Mouse (Mus musculus) heart, embryonic 12.5 days (tissue): Measurements from ENCODE around the gene Gm20388. TPM values are rescaled to one million over a fixed set of nuclear protein-coding genes. Genes with fewer than 3 reads are reported as not detected.

Experiments
- ATAC-seq: fragments of 200-750 bp; cut with Nextera tagmentation; 2 replicates; pipeline ENCODE4 v1.8.0; 2017; ENCODE audit warnings: moderate TSS enrichment, moderate library complexity; ENCODE audit not compliant: insufficient number of reproducible peaks, low FRiP score
- H3K27ac ChIP-seq: fragments of 300-500 bp; sonication (generic); 2 replicates; pipeline ENCODE4 v1.5.1; 2016; ENCODE audit warnings: mild to moderate bottlenecking, moderate library complexity; ENCODE audit not compliant: poor library complexity, severe bottlenecking
- H3K27me3 ChIP-seq: fragments of 300-500 bp; sonication (generic); replicated peaks from 2 replicates; pipeline ENCODE4 v1.6.1; 2016; ENCODE audit warnings: mild to moderate bottlenecking, moderate library complexity
- H3K36me3 ChIP-seq: fragments of 300-500 bp; sonication (generic); 2 replicates; pipeline ENCODE4 v1.6.1; 2016; ENCODE audit warnings: mild to moderate bottlenecking, moderate library complexity
- H3K4me1 ChIP-seq: fragments of 300-500 bp; sonication (generic); replicated peaks from 2 replicates; pipeline ENCODE4 v1.6.1; 2016; ENCODE audit warnings: mild to moderate bottlenecking
- H3K4me2 ChIP-seq: fragments of 300-500 bp; sonication (generic); 2 replicates; pipeline ENCODE4 v1.6.1; 2016; ENCODE audit warnings: mild to moderate bottlenecking, moderate library complexity
- H3K4me3 ChIP-seq: fragments of 300-500 bp; sonication (generic); 2 replicates; pipeline ENCODE4 v1.5.1; 2016; ENCODE audit warnings: mild to moderate bottlenecking
- H3K9ac ChIP-seq: fragments of 300-500 bp; sonication (generic); 2 replicates; pipeline ENCODE4 v1.6.1; 2016; ENCODE audit warnings: mild to moderate bottlenecking, moderate library complexity
- H3K9me3 ChIP-seq: fragments of 300-500 bp; sonication (generic); replicated peaks from 2 replicates; pipeline ENCODE4 v1.6.1; 2016; ENCODE audit warnings: mild to moderate bottlenecking, moderate library complexity
- WGBS: fragments of 180-500 bp; shearing (Covaris S2); methylation state at CpG from one replicate; pipeline ENCODE4 v1.1.7; 2016; 5-methylcytosine and 5-hydroxymethylcytosine counted together
- polyA plus RNA-seq: library from polyadenylated mRNA; unstranded; fragments of >200 nt; fragmentation: Nextera tagmentation; extraction: Ambion mirVana; gene quantifications from 2 replicates; pipeline ENCODE4 v1.2.1, GENCODE M21; 2016

Gene Gm20388
- polyA plus RNA-seq, 1 experiment from 2014 or later: not detected

- WGBS: 44% methylated on average over 12 of the region's 12 CpGs
- Histone ChIP-seq H3K36me3 (no peaks in the 10 kb centered on the region), H3K9me3 (no peaks in the 10 kb centered on the region), H3K4me2 (peak overlapping the region; percentile 51), H3K4me3 (no peak overlapping the region), H3K9ac (peak overlapping the region; percentile 16), H3K27ac (no peak overlapping the region), H3K27me3 (no peaks in the 10 kb centered on the region; the same call in 1 of the 2 replicates), H3K4me1 (peaks cover 14% of the 10 kb centered on the region)
- no peak for ATAC-seq
These were observed 858.0 kb downstream of the Gm20388 start for GRCm38 (mm10) chr8:120768454-120769218.

- no peak for ATAC-seq
- Histone ChIP-seq H3K4me2 (no peak overlapping the region), H3K27ac (no peak overlapping the region), H3K27me3 (peaks cover 12% of the 10 kb centered on the region), H3K9ac (no peak overlapping the region), H3K36me3 (no peaks in the 10 kb centered on the region), H3K4me1 (no peaks in the 10 kb centered on the region), H3K4me3 (no peak overlapping the region), H3K9me3 (no peaks in the 10 kb centered on the region; the same call in 1 of the 2 replicates)
- whole genome bisulfite sequencing: 86% methylated on average over 10 of the region's 10 CpGs
These were observed 866.5 kb downstream of the Gm20388 start for GRCm38 (mm10) chr8:120777184-120777583.

DNA sequence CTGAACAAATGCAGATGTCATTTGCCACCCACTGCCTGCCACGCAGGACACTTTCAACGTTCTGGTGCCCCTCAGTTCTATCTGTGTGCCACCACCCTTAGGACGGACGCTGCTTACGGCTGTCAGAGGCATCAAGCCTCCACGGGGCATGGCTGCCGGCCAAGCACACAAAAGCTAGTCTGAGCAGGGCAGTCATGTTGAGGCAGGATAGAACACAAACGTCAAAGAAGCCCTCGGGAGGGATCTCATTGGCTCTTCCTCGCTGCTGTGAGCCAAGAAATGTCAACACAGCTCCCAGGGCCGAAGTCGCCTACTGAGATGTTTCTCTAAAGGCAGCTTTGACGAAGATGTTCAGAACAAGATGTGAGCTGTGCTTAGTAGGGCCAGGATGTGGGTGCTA is 867.1 kb downstream of the Gm20388 start:
- H3K9ac ChIP-seq: no peak overlapping the region
- no peaks in the 10 kb centered on the region; the same call in 1 of the 2 replicates for H3K9me3 ChIP-seq
- WGBS: 57% methylated on average over 13 of the region's 13 CpGs
- no peak for ATAC-seq
- H3K4me2 ChIP-seq: no peak overlapping the region
- no peak overlapping the region for H3K27ac ChIP-seq
- H3K36me3 ChIP-seq: no peaks in the 10 kb centered on the region
- no peaks in the 10 kb centered on the region for H3K4me1 ChIP-seq
- H3K27me3 ChIP-seq: peaks cover 12% of the 10 kb centered on the region
- H3K4me3 ChIP-seq: no peak overlapping the region

DNA sequence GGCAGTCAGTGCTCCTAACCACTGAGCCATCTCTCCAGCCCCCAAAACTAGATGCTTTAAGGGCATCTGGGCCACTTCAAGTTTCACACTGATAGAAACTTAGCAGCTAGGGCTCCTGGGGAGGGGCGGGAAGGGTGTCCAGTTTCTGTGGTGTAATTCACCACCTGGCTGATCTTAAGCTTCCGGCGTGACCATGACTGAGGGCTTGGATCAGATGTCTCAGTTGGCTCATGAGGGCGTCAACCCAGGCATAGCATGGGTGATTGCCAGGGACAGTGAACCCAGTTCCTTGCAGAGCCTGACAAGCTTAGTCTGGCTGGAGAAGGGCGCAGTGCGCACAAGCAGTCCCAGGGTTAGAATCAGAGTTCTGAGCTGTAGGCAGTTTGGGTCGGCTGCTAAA is 868.5 kb downstream of the Gm20388 start:
- Histone ChIP-seq H3K27ac (no peak overlapping the region), H3K27me3 (peaks cover 18% of the 10 kb centered on the region), H3K36me3 (no peaks in the 10 kb centered on the region), H3K4me1 (no peaks in the 10 kb centered on the region), H3K9me3 (no peaks in the 10 kb centered on the region; the same call in 1 of the 2 replicates), H3K4me2 (no peak overlapping the region), H3K9ac (no peak overlapping the region), H3K4me3 (no peak overlapping the region)
- no peak for ATAC-seq
- 89% methylated on average over 7 of the region's 7 CpGs for WGBS

GRCm38 (mm10) chr8:120783781-120784180 is 873.1 kb downstream of the Gm20388 start:
- Histone ChIP-seq H3K4me3 (no peak overlapping the region), H3K27ac (no peak overlapping the region), H3K4me1 (0 out of 2 replicates have a peak, but pooled peaks cover 1% of the 10 kb centered on the region), H3K4me2 (no peak overlapping the region), H3K9ac (no peak overlapping the region), H3K36me3 (no peaks in the 10 kb centered on the region), H3K27me3 (peaks cover 9% of the 10 kb centered on the region; the same call in 1 of the 2 replicates), H3K9me3 (no peaks in the 10 kb centered on the region; the same call in 1 of the 2 replicates)
- WGBS: 81% methylated on average over 4 of the region's 4 CpGs
- ATAC-seq: no peak

DNA sequence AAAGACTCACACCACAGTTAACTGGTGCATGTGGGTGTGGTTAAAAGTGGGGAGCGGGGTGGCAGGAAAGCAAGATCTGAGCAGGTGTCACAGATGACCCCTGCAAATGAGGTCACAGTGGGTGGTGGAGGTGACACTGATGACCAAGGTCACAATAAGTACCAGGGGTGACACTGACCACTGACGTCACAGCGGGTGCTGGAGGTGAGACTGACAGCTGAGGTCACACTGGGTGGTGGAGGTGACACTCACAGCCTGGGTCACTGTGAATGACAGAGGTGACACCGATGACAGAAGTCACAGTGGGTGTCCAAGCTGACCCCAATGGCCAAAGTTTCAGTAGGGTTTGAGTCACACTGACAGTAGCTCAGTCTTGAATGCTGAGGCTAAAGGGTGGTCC is 876.1 kb downstream of the Gm20388 start:
- 0 out of 2 replicates have a peak, but pooled peaks cover 9% of the 10 kb centered on the region for H3K4me1 ChIP-seq
- H3K9me3 ChIP-seq: no peaks in the 10 kb centered on the region
- no peak for ATAC-seq
- 58% methylated on average over 4 of the region's 4 CpGs for WGBS
- no peak overlapping the region for H3K9ac ChIP-seq
- H3K27me3 ChIP-seq: peaks cover 9% of the 10 kb centered on the region; the same call in 1 of the 2 replicates
- H3K4me2 ChIP-seq: no peak overlapping the region
- no peaks in the 10 kb centered on the region for H3K36me3 ChIP-seq
- H3K27ac ChIP-seq: no peak overlapping the region
- H3K4me3 ChIP-seq: no peak overlapping the region

DNA sequence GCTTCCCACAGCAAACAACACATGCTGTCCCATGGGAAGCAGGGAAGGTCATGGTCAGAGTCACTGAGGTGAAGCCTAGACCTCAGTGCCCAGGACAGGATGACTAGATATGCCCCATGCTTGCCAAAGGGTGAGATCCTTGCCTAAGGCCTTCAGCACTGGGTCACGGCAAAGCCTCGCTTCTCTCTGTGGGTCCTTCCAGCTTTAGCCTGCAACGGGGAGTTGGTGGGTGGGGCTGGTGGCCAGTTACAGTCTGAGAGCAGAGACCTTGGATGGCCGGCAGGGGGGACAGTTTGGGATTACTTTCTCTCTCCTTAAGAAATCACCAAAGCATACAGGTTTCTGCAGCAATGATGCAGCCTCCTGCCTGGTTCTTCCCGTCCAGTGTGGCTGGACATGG is 877.0 kb downstream of the Gm20388 start:
- H3K27ac ChIP-seq: no peak overlapping the region
- H3K27me3 ChIP-seq: peaks cover 9% of the 10 kb centered on the region; the same call in 1 of the 2 replicates
- H3K36me3 ChIP-seq: no peaks in the 10 kb centered on the region
- no peak for ATAC-seq
- 29% methylated on average over 5 of the region's 5 CpGs for WGBS
- H3K4me2 ChIP-seq: no peak overlapping the region
- H3K4me1 ChIP-seq: 0 out of 2 replicates have a peak, but pooled peaks cover 9% of the 10 kb centered on the region
- no peak overlapping the region for H3K9ac ChIP-seq
- H3K9me3 ChIP-seq: no peaks in the 10 kb centered on the region
- no peak overlapping the region for H3K4me3 ChIP-seq

GRCm38 (mm10) chr8:120792710-120793109 is 882.1 kb downstream of the Gm20388 start:
- WGBS: 88% methylated on average over 15 of the region's 15 CpGs
- Histone ChIP-seq H3K4me2 (no peak overlapping the region), H3K27me3 (peaks cover 20% of the 10 kb centered on the region), H3K9ac (no peak overlapping the region), H3K4me1 (0 out of 2 replicates have a peak, but pooled peaks cover 9% of the 10 kb centered on the region), H3K9me3 (no peaks in the 10 kb centered on the region), H3K36me3 (no peaks in the 10 kb centered on the region), H3K27ac (no peak overlapping the region), H3K4me3 (no peak overlapping the region)
- ATAC-seq: no peak

GRCm38 (mm10) chr8:120795944-120796635 is 885.4 kb downstream of the Gm20388 start:
- Histone ChIP-seq H3K4me3 (no peak overlapping the region), H3K36me3 (no peaks in the 10 kb centered on the region), H3K4me2 (no peak overlapping the region), H3K9me3 (no peaks in the 10 kb centered on the region), H3K27ac (no peak overlapping the region), H3K4me1 (no peaks in the 10 kb centered on the region), H3K9ac (no peak overlapping the region), H3K27me3 (peaks cover 38% of the 10 kb centered on the region)
- peak; percentile 54 for ATAC-seq
- WGBS: 43% methylated on average over 9 of the region's 9 CpGs

DNA sequence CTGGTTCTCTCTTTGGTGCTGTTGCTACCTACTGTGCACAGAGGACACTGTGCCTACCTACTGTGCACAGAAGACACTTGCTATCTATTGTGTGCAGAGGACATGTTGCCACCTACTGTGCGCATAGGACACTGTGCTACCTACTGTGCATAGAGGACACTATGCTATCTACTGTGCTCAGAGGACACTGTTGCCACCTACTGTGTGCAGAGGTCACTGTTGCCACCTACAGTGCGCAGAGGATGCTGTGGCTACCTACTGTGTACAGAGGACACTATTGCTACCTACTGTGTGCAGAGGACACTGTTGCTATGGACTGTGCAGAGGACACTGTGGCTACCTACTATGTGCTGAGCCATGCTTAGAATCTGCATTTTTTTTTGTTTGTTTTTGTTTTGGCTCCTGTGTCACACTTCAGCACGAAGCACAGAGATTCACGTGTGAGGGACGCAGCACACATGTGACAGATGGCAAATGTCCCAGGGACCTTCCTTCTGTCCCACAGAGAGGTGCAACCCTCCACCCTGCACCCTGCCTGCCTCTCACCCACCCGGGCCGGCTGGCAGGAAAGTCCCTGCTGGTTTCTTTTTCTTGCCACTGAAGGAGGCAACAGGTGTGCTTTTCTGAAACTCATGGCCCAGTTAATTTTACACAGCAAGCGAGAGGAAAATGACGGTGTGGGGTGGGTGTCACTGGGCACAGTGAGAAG is 886.5 kb downstream of the Gm20388 start:
- ATAC-seq: no peak
- WGBS: 77% methylated on average over 9 of the region's 9 CpGs
- peaks cover 49% of the 10 kb centered on the region for H3K27me3 ChIP-seq

More for the DNA sequence above, 886.5 kb downstream of the Gm20388 start:
- Histone ChIP-seq H3K4me2 (no peak overlapping the region), H3K9ac (no peak overlapping the region), H3K4me1 (no peaks in the 10 kb centered on the region), H3K27ac (no peak overlapping the region), H3K36me3 (no peaks in the 10 kb centered on the region), H3K4me3 (no peak overlapping the region), H3K9me3 (no peaks in the 10 kb centered on the region)
